Comparison of ENCODE assay signal across 10 mouse cellular contexts in the genomic region with DNA sequence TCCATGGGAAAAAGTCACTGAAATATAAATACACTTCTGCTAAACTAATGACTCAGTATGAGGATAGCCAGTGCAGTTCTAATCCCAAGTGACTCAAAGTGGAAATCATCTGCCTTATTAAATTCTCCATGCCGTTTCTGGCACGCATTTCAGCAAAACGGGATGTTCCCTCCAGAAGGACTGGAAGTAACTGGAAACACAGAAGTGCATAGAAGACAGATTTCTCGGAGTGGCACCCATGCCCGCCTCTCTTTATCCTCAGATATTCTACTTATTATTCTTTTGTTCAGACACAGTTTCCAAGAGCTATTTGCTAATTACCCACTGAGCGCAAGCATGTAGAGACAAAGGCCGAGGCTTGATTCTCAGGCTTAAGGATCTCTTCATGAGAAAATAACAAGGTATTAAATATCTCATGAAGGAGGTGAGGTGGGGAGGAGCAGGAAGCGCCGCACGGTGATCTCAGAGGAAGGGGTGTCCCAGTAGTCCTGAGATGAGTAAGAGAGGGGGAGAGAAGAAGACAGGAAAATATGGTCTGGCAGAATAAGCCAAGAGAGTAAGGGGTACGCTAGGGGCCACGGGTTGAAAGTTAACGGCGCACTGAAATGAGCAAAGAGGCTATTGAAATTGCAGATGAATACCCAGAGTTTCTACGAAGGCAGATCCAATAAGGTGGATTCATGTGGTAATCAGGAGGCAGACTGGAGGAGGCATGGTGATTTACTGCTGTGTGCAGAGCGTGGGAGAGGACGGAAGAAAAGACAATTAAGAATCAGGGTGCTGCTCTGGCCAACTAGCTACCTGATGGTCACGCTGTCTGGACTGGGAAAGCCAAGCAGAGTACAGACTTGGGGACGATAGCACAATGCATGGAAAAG.
DNase-seq lines count a peak whose midpoint lies in the region; ATAC-seq and TF ChIP-seq lines count a peak whose summit lies in the region.
"Had no signal": no experiment of that assay in that cellular context is flagged by ENCODE, and none has a peak within 500 bp of the region (broad histone marks: within the 10 kb centered on the region; RNA-seq: fewer than 3 reads in every experiment).

No protein-coding gene starts in this region.

- no peak for ATAC-seq in midbrain, embryonic 11.5 days (ENCODE audit: low FRiP score)
- ATAC-seq in hindbrain, embryonic 15.5 days (ENCODE audit: low FRiP score, low read depth), result no peak
- peak; percentile 63 for ATAC-seq in neural tube, embryonic 14.5 days (ENCODE audit: low read depth)
- ATAC-seq in intestine, embryonic 15.5 days, result no peak

- H3K4me1 ChIP-seq in midbrain, embryonic 10.5 days, result peaks cover 17% of the 10 kb centered on the region
- H3K4me1 ChIP-seq in midbrain, embryonic 11.5 days (ENCODE audit: control insufficient read depth, insufficient read depth, low read length), result peaks cover 14% of the 10 kb centered on the region
- peaks cover 14% of the 10 kb centered on the region for H3K4me1 ChIP-seq in hindbrain, embryonic 15.5 days (replicated peaks)
- H3K4me1 ChIP-seq in neural tube, embryonic 14.5 days (ENCODE audit: control insufficient read depth, insufficient read depth, low read length), result peaks cover 6% of the 10 kb centered on the region; the same call in 1 of the 2 replicates
- H3K4me1 ChIP-seq in thymus, adult 2 months (replicated peaks; ENCODE audit: control insufficient read depth, insufficient read depth, low read length), result no peaks in the 10 kb centered on the region
- H3K4me1 ChIP-seq in intestine, embryonic 15.5 days (replicated peaks), result no peaks in the 10 kb centered on the region

- TF ChIP-seq CTCF in thymus, adult 2 months (IDR thresholded peaks at IDR 0.05; ENCODE audit: borderline replicate concordance, control insufficient read depth, extremely low read depth, insufficient read depth, low read length, poor library complexity), result no peak

- H3K4me2 ChIP-seq in midbrain, embryonic 11.5 days, result no peak overlapping the region
- peak overlapping the region; percentile 42 for H3K4me2 ChIP-seq in hindbrain, embryonic 15.5 days
- peak overlapping the region; percentile 19 for H3K4me2 ChIP-seq in neural tube, embryonic 14.5 days (ENCODE audit: low read depth, low read length)
- no peak overlapping the region for H3K4me2 ChIP-seq in intestine, embryonic 15.5 days (replicated peaks)
- H3K4me2 ChIP-seq: embryonic facial prominence, embryonic 13.5 days had no signal

- no peak for TF ChIP-seq POLR2A in thymus, adult 2 months (IDR thresholded peaks at IDR 0.05; ENCODE audit: control insufficient read depth, extremely low read depth, insufficient read depth, low read length, poor library complexity)

- no peak overlapping the region for H3K4me3 ChIP-seq in midbrain, embryonic 10.5 days
- no peak overlapping the region for H3K4me3 ChIP-seq in midbrain, embryonic 11.5 days (ENCODE audit: low read depth, low read length)
- peak overlapping the region; percentile 9; the same call in 1 of the 2 replicates for H3K4me3 ChIP-seq in hindbrain, embryonic 15.5 days
- H3K4me3 ChIP-seq in neural tube, embryonic 14.5 days (ENCODE audit: low read depth, low read length), result no peak overlapping the region
- no peak overlapping the region for H3K4me3 ChIP-seq in thymus, adult 2 months (ENCODE audit: control insufficient read depth, insufficient read depth, low read length)
- H3K4me3 ChIP-seq in intestine, embryonic 15.5 days (replicated peaks), result no peak overlapping the region
- H3K4me3 ChIP-seq: embryonic facial prominence, embryonic 13.5 days had no signal

- peak overlapping the region; percentile 63 for H3K27ac ChIP-seq in midbrain, embryonic 10.5 days (replicated peaks)
- no peak overlapping the region for H3K27ac ChIP-seq in midbrain, embryonic 11.5 days (ENCODE audit: low read depth, low read length)
- peak overlapping the region; percentile 60 for H3K27ac ChIP-seq in hindbrain, embryonic 15.5 days (replicated peaks)
- peak overlapping the region; percentile 55 for H3K27ac ChIP-seq in neural tube, embryonic 14.5 days (ENCODE audit: low read depth, low read length)
- H3K27ac ChIP-seq in thymus, adult 2 months (ENCODE audit: control insufficient read depth, insufficient read depth, low read length), result no peak overlapping the region
- H3K27ac ChIP-seq in intestine, embryonic 15.5 days, result no peak overlapping the region
- H3K27ac ChIP-seq: embryonic facial prominence, embryonic 13.5 days; liver, embryonic 14.5 days had no signal

- WGBS in midbrain, embryonic 10.5 days, result 75% methylated on average over 19 of the region's 19 CpGs
- WGBS in midbrain, embryonic 11.5 days, result 63% methylated on average over 19 of the region's 19 CpGs
- 19% methylated on average over 19 of the region's 19 CpGs for WGBS in hindbrain, embryonic 15.5 days
- WGBS in neural tube, embryonic 14.5 days, result 18% methylated on average over 19 of the region's 19 CpGs
- 92% methylated on average over 19 of the region's 19 CpGs for WGBS in thymus, adult 2 months
- 71% methylated on average over 19 of the region's 19 CpGs for WGBS in intestine, embryonic 15.5 days

- no peaks in the 10 kb centered on the region for H3K9me3 ChIP-seq in midbrain, embryonic 10.5 days (replicated peaks)
- H3K9me3 ChIP-seq in midbrain, embryonic 11.5 days (ENCODE audit: control insufficient read depth, low read length), result no peaks in the 10 kb centered on the region
- no peaks in the 10 kb centered on the region for H3K9me3 ChIP-seq in hindbrain, embryonic 15.5 days
- no peaks in the 10 kb centered on the region for H3K9me3 ChIP-seq in neural tube, embryonic 14.5 days (ENCODE audit: control insufficient read depth, low read length)
- no peaks in the 10 kb centered on the region for H3K9me3 ChIP-seq in intestine, embryonic 15.5 days
- H3K9me3 ChIP-seq: embryonic facial prominence, embryonic 13.5 days had no signal

- DNase-seq in cerebellum, adult 9-10 months, result peak; percentile 23
- DNase-seq in cerebellum, adult 11 months, result no peak
- no peak for DNase-seq in midbrain, embryonic 10.5 days (ENCODE audit: low spot score)
- no peak for DNase-seq in midbrain, embryonic 11.5 days (ENCODE audit: low spot score, missing footprints)
- no peak for DNase-seq in thymus, adult 2 months

- no peak overlapping the region for H3K9ac ChIP-seq in midbrain, embryonic 11.5 days (ENCODE audit: low read length)
- H3K9ac ChIP-seq in hindbrain, embryonic 15.5 days, result no peak overlapping the region
- H3K9ac ChIP-seq in neural tube, embryonic 14.5 days (replicated peaks; ENCODE audit: low read depth, low read length), result no peak overlapping the region; the same call in 1 of the 2 replicates
- H3K9ac ChIP-seq in intestine, embryonic 15.5 days, result no peak overlapping the region
- H3K9ac ChIP-seq: embryonic facial prominence, embryonic 13.5 days; liver, embryonic 14.5 days had no signal

- no peaks in the 10 kb centered on the region for H3K27me3 ChIP-seq in midbrain, embryonic 10.5 days (ENCODE audit: low read depth, poor library complexity, severe bottlenecking)
- no peaks in the 10 kb centered on the region for H3K27me3 ChIP-seq in midbrain, embryonic 11.5 days (ENCODE audit: control insufficient read depth, insufficient read depth, low read length)
- H3K27me3 ChIP-seq in hindbrain, embryonic 15.5 days, result no peaks in the 10 kb centered on the region
- H3K27me3 ChIP-seq in neural tube, embryonic 14.5 days (ENCODE audit: control insufficient read depth, insufficient read depth, low read length), result no peaks in the 10 kb centered on the region
- no peaks in the 10 kb centered on the region for H3K27me3 ChIP-seq in thymus, adult 2 months (ENCODE audit: control insufficient read depth, insufficient read depth, low read length)
- no peaks in the 10 kb centered on the region for H3K27me3 ChIP-seq in intestine, embryonic 15.5 days (replicated peaks)

- no peaks in the 10 kb centered on the region for H3K36me3 ChIP-seq in midbrain, embryonic 10.5 days
- H3K36me3 ChIP-seq in midbrain, embryonic 11.5 days (ENCODE audit: control insufficient read depth, insufficient read depth, low read length), result no peaks in the 10 kb centered on the region
- H3K36me3 ChIP-seq in hindbrain, embryonic 15.5 days, result no peaks in the 10 kb centered on the region
- H3K36me3 ChIP-seq in neural tube, embryonic 14.5 days (ENCODE audit: control insufficient read depth, insufficient read depth, low read length), result no peaks in the 10 kb centered on the region
- H3K36me3 ChIP-seq in thymus, adult 2 months (ENCODE audit: control insufficient read depth, insufficient read depth, low read length), result no peaks in the 10 kb centered on the region
- H3K36me3 ChIP-seq in intestine, embryonic 15.5 days, result no peaks in the 10 kb centered on the region
- H3K36me3 ChIP-seq: embryonic facial prominence, embryonic 13.5 days had no signal

Comparison
In these comparisons a context has a peak if more than half of its experiments do, and no peak if none do; other contexts are left out.
1. H3K27ac ChIP-seq: peak in midbrain, embryonic 10.5 days (single experiment), hindbrain, embryonic 15.5 days (single experiment) and neural tube, embryonic 14.5 days (single experiment); none in midbrain, embryonic 11.5 days (single experiment), thymus, adult 2 months (single experiment) and intestine, embryonic 15.5 days (single experiment).
2. H3K4me2 ChIP-seq: peak in hindbrain, embryonic 15.5 days (single experiment) and neural tube, embryonic 14.5 days (single experiment); none in midbrain, embryonic 11.5 days (single experiment) and intestine, embryonic 15.5 days (single experiment).